Comparison of ENCODE assay signal across 8 mouse cellular contexts in genomic region chr2:128863777-128864331, GRCm38 (mm10). TPM values are rescaled to one million over a fixed set of nuclear protein-coding genes. Genes with fewer than 3 reads are reported as not detected.
DNase-seq lines count a peak whose midpoint lies in the region; ATAC-seq lines count a peak whose summit lies in the region.

No protein-coding gene starts in this region.

- H3K9ac ChIP-seq in hindbrain, embryonic 12.5 days = peak overlapping the region; percentile 53
- H3K9ac ChIP-seq in stomach, embryonic 14.5 days (replicated peaks; ENCODE audit: low read depth, low read length) = 0 out of 2 replicates have a peak overlapping the region, but pooled peaks have one; percentile 21

- no peaks in the 10 kb centered on the region for H3K9me3 ChIP-seq in hindbrain, embryonic 12.5 days (replicated peaks)
- no peaks in the 10 kb centered on the region; the same call in 1 of the 2 replicates for H3K9me3 ChIP-seq in midbrain, embryonic 10.5 days (replicated peaks)
- no peaks in the 10 kb centered on the region for H3K9me3 ChIP-seq in stomach, embryonic 14.5 days (ENCODE audit: control insufficient read depth, low read depth, low read length)

- peak; percentile 72 for ATAC-seq in hindbrain, embryonic 12.5 days (ENCODE audit: low FRiP score)
- ATAC-seq in stomach, embryonic 14.5 days (ENCODE audit: insufficient number of reproducible peaks, insufficient read depth, low FRiP score, low read depth) = peak; percentile 76; the same call in 1 of the 2 replicates

- WGBS in hindbrain, embryonic 12.5 days = 1% methylated on average over 36 of the region's 38 CpGs
- WGBS in midbrain, embryonic 10.5 days = 1% methylated on average over 38 of the region's 38 CpGs
- 0% methylated on average over 38 of the region's 38 CpGs for WGBS in stomach, embryonic 14.5 days

- H3K4me3 ChIP-seq in hindbrain, embryonic 12.5 days = peak overlapping the region; percentile 43
- peak overlapping the region; percentile 61 for H3K4me3 ChIP-seq in midbrain, embryonic 10.5 days
- H3K4me3 ChIP-seq in stomach, embryonic 14.5 days (ENCODE audit: low read depth, low read length) = peak overlapping the region; percentile 52

- intact Hi-C loops in left cerebral cortex, postnatal 36 days (cut with DNase I) = no loop called here

- H3K27me3 ChIP-seq in hindbrain, embryonic 12.5 days = peaks cover 16% of the 10 kb centered on the region
- H3K27me3 ChIP-seq in midbrain, embryonic 10.5 days (ENCODE audit: low read depth, poor library complexity, severe bottlenecking) = peaks cover 39% of the 10 kb centered on the region
- no peaks in the 10 kb centered on the region; the same call in 1 of the 2 replicates for H3K27me3 ChIP-seq in stomach, embryonic 14.5 days (ENCODE audit: control insufficient read depth, insufficient read depth, low read length)

- peaks cover 5% of the 10 kb centered on the region for H3K4me1 ChIP-seq in hindbrain, embryonic 12.5 days
- peaks cover 13% of the 10 kb centered on the region for H3K4me1 ChIP-seq in midbrain, embryonic 10.5 days
- 0 out of 2 replicates have a peak, but pooled peaks cover 2% of the 10 kb centered on the region for H3K4me1 ChIP-seq in stomach, embryonic 14.5 days (ENCODE audit: control insufficient read depth, insufficient read depth, low read length)

- H3K36me3 ChIP-seq in hindbrain, embryonic 12.5 days = no peaks in the 10 kb centered on the region
- H3K36me3 ChIP-seq in midbrain, embryonic 10.5 days = no peaks in the 10 kb centered on the region
- H3K36me3 ChIP-seq in stomach, embryonic 14.5 days (ENCODE audit: control insufficient read depth, insufficient read depth, low read length) = no peaks in the 10 kb centered on the region

- no peak overlapping the region for H3K27ac ChIP-seq in hindbrain, embryonic 12.5 days
- peak overlapping the region; percentile 78 for H3K27ac ChIP-seq in midbrain, embryonic 10.5 days (replicated peaks)
- H3K27ac ChIP-seq in stomach, embryonic 14.5 days (ENCODE audit: low read length) = no peak overlapping the region

- H3K4me2 ChIP-seq in hindbrain, embryonic 12.5 days (replicated peaks) = peak overlapping the region; percentile 87
- peak overlapping the region; percentile 95 for H3K4me2 ChIP-seq in stomach, embryonic 14.5 days (replicated peaks; ENCODE audit: low read depth, low read length)

- DNase-seq in adrenal gland, adult 8-10 months = peak; percentile 42
- DNase-seq in cerebellum, postnatal 14 days = peak; percentile 58 to 60
- DNase-seq in gastrocnemius, adult 18-20 months (ENCODE audit: low spot score) = peak; percentile 45
- DNase-seq in left cerebral cortex, postnatal 36 days (ENCODE audit: low spot score in 2 of 2) = peak; percentile 29 to 33
- peak; percentile 79 for DNase-seq in midbrain, embryonic 10.5 days (ENCODE audit: low spot score)
- no peak for DNase-seq in thymus, postnatal 36 days

RNA-seq across cellular contexts. Expression of gene Fbln7, which starts 1.1 kb away (rescaled TPM):
- total RNA-seq in adrenal gland, adult 8-10 months (2022) = 1 to 10 TPM; 6.1 to 8.3 (median 7.1) TPM
- 1 to 10 TPM; 2.0 to 3.1 TPM for total RNA-seq in gastrocnemius, adult 18-20 months (2021)
- polyA plus RNA-seq in hindbrain, embryonic 12.5 days (2016; fragmentation: Nextera tagmentation; extraction: Ambion mirVana) = 2.8 and 3.8 TPM in 2 replicates
- 1 to 10 TPM; 2.3 to 2.6 TPM for total RNA-seq in left cerebral cortex, postnatal 36 days (2021)
- 2.7 and 3.1 TPM in 2 replicates for polyA plus RNA-seq in midbrain, embryonic 10.5 days (2016; fragmentation: Nextera tagmentation; extraction: Ambion mirVana)
- 2.9 and 3.4 TPM in 2 replicates for polyA plus RNA-seq in stomach, embryonic 14.5 days (2014; fragmentation: Nextera tagmentation; extraction: Ambion mirVana)

RNA-seq across cellular contexts. Expression of gene Tmem87b, which starts 45.9 kb away (rescaled TPM):
- total RNA-seq in adrenal gland, adult 8-10 months (2022) = 10 to 100 TPM; 40.4 to 47.4 (median 44.1) TPM
- total RNA-seq in gastrocnemius, adult 18-20 months (2021) = 10 to 100 TPM; 13.3 to 14.9 TPM
- polyA plus RNA-seq in hindbrain, embryonic 12.5 days (2016; fragmentation: Nextera tagmentation; extraction: Ambion mirVana) = 35.2 and 39.5 TPM in 2 replicates
- total RNA-seq in left cerebral cortex, postnatal 36 days (2021) = 10 to 100 TPM; 31.9 to 34.9 TPM
- polyA plus RNA-seq in midbrain, embryonic 10.5 days (2016; fragmentation: Nextera tagmentation; extraction: Ambion mirVana) = 21.7 and 26.8 TPM in 2 replicates
- polyA plus RNA-seq in stomach, embryonic 14.5 days (2014; fragmentation: Nextera tagmentation; extraction: Ambion mirVana) = 37.5 and 38.0 TPM in 2 replicates

Comparison
In these comparisons a context has a peak if more than half of its experiments do, and no peak if none do; other contexts are left out.
1. DNase-seq: peak in adrenal gland, adult 8-10 months (single experiment), cerebellum, postnatal 14 days (2 of 2), gastrocnemius, adult 18-20 months (single experiment), left cerebral cortex, postnatal 36 days (2 of 2) and midbrain, embryonic 10.5 days (single experiment); none in thymus, postnatal 36 days (0 of 2).
2. Peak in every context shown above with its lines, with median percentiles within 50 percentile points of each other: H3K4me3 ChIP-seq.